Mouse (Mus musculus): ENCODE data around the gene Prdm15. TPM values are rescaled to one million over a fixed set of nuclear protein-coding genes. Genes with fewer than 3 reads are reported as not detected.

Prdm15 gene
- polyA plus RNA-seq, 1 experiment from 2014 or later, result 9.4 TPM

- Histone ChIP-seq H3K4me1 (peaks cover 14% of the 10 kb centered on the region), H3K9me3 (replicated peaks) (no peaks in the 10 kb centered on the region), H3K4me2 (no peak overlapping the region), H3K4me3 (replicated peaks) (no peak overlapping the region), H3K27me3 (replicated peaks) (peaks cover 60% of the 10 kb centered on the region), H3K9ac (replicated peaks) (no peak overlapping the region), H3K27ac (replicated peaks) (no peak overlapping the region), H3K36me3 (no peaks in the 10 kb centered on the region)
- no peak for ATAC-seq (ENCODE audit: low FRiP score)
- WGBS, result 61% methylated on average over 2 of the region's 2 CpGs
These were observed 87.0 kb downstream of the Prdm15 start for GRCm38 (mm10) chr16:97764626-97765025.

GRCm38 (mm10) chr16:97763990-97764340 lies 87.7 kb downstream of the Prdm15 start:
- H3K27ac ChIP-seq (replicated peaks), result no peak overlapping the region
- no peaks in the 10 kb centered on the region for H3K9me3 ChIP-seq (replicated peaks)
- peak overlapping the region; percentile 43 for H3K4me3 ChIP-seq (replicated peaks)
- no peak overlapping the region for H3K9ac ChIP-seq (replicated peaks)
- H3K4me1 ChIP-seq, result peaks cover 14% of the 10 kb centered on the region
- H3K27me3 ChIP-seq (replicated peaks), result peaks cover 60% of the 10 kb centered on the region
- peak overlapping the region; percentile 64 for H3K4me2 ChIP-seq
- no peak for ATAC-seq (ENCODE audit: low FRiP score)
- no peaks in the 10 kb centered on the region for H3K36me3 ChIP-seq
- WGBS, result 8% methylated on average over 13 of the region's 13 CpGs

GRCm38 (mm10) chr16:97763061-97763989 lies 88.3 kb downstream of the Prdm15 start, which contains the start of gene Ripk4:
Gene Ripk4 (minus strand): TSS chr16:97763787.
- peaks cover 14% of the 10 kb centered on the region for H3K4me1 ChIP-seq
- H3K9me3 ChIP-seq (replicated peaks), result no peaks in the 10 kb centered on the region
- no peaks in the 10 kb centered on the region for H3K36me3 ChIP-seq
- peak within 1 kb of the TSS; percentile 64 for H3K4me2 ChIP-seq
- peaks cover 60% of the 10 kb centered on the region for H3K27me3 ChIP-seq (replicated peaks)
- no peak within 1 kb of the TSS for H3K27ac ChIP-seq (replicated peaks)
- under 1% methylated on average over 87 of the region's 88 CpGs for WGBS
- peak within 1 kb of the TSS; percentile 37 for H3K9ac ChIP-seq (replicated peaks)
- peak within 1 kb of the TSS; percentile 43 for H3K4me3 ChIP-seq (replicated peaks)
- peak; percentile 45; the same call in 1 of the 2 replicates for ATAC-seq (ENCODE audit: low FRiP score)

- H3K27ac ChIP-seq (replicated peaks), result no peak overlapping the region
- H3K4me1 ChIP-seq, result peaks cover 14% of the 10 kb centered on the region
- H3K36me3 ChIP-seq, result no peaks in the 10 kb centered on the region
- H3K4me2 ChIP-seq, result no peak overlapping the region
- no peaks in the 10 kb centered on the region for H3K9me3 ChIP-seq (replicated peaks)
- peaks cover 59% of the 10 kb centered on the region for H3K27me3 ChIP-seq (replicated peaks)
- no peak overlapping the region for H3K9ac ChIP-seq (replicated peaks)
- no peak overlapping the region for H3K4me3 ChIP-seq (replicated peaks)
- no peak for ATAC-seq (ENCODE audit: low FRiP score)
- WGBS, result 66% methylated on average over 2 of the region's 2 CpGs
These were observed 89.9 kb downstream of the Prdm15 start for GRCm38 (mm10) chr16:97761782-97762181.

- Histone ChIP-seq H3K27ac (replicated peaks) (no peak overlapping the region), H3K36me3 (no peaks in the 10 kb centered on the region), H3K9ac (replicated peaks) (no peak overlapping the region), H3K4me1 (peaks cover 14% of the 10 kb centered on the region), H3K27me3 (replicated peaks) (peaks cover 41% of the 10 kb centered on the region), H3K9me3 (replicated peaks) (no peaks in the 10 kb centered on the region), H3K4me2 (no peak overlapping the region), H3K4me3 (replicated peaks) (no peak overlapping the region)
- no peak for ATAC-seq (ENCODE audit: low FRiP score)
- 34% methylated on average over 3 of the region's 3 CpGs for WGBS
These were observed 92.0 kb downstream of the Prdm15 start for GRCm38 (mm10) chr16:97759681-97760080.

GRCm38 (mm10) chr16:97758288-97758687 lies 93.4 kb downstream of the Prdm15 start:
- WGBS, result 94% methylated on average over 2 of the region's 2 CpGs
- no peak overlapping the region for H3K4me3 ChIP-seq (replicated peaks)
- H3K27ac ChIP-seq (replicated peaks), result no peak overlapping the region
- H3K9me3 ChIP-seq (replicated peaks), result no peaks in the 10 kb centered on the region
- peaks cover 27% of the 10 kb centered on the region for H3K27me3 ChIP-seq (replicated peaks)
- no peak overlapping the region for H3K4me2 ChIP-seq
- H3K4me1 ChIP-seq, result peaks cover 7% of the 10 kb centered on the region
- H3K36me3 ChIP-seq, result no peaks in the 10 kb centered on the region
- H3K9ac ChIP-seq (replicated peaks), result no peak overlapping the region
- no peak for ATAC-seq (ENCODE audit: low FRiP score)

- WGBS, result 79% methylated on average over 2 of the region's 2 CpGs
- H3K4me2 ChIP-seq, result no peak overlapping the region
- no peak overlapping the region for H3K4me3 ChIP-seq (replicated peaks)
- no peaks in the 10 kb centered on the region for H3K36me3 ChIP-seq
- H3K9me3 ChIP-seq (replicated peaks), result no peaks in the 10 kb centered on the region
- no peak for ATAC-seq (ENCODE audit: low FRiP score)
- peaks cover 9% of the 10 kb centered on the region for H3K27me3 ChIP-seq (replicated peaks)
- no peak overlapping the region for H3K9ac ChIP-seq (replicated peaks)
- H3K4me1 ChIP-seq, result no peaks in the 10 kb centered on the region
- H3K27ac ChIP-seq (replicated peaks), result no peak overlapping the region
These were observed 95.2 kb downstream of the Prdm15 start for GRCm38 (mm10) chr16:97756460-97756859.

- WGBS, result 90% methylated on average over 3 of the region's 3 CpGs
- H3K4me2 ChIP-seq, result no peak overlapping the region
- no peak overlapping the region for H3K4me3 ChIP-seq (replicated peaks)
- no peaks in the 10 kb centered on the region for H3K4me1 ChIP-seq
- H3K27me3 ChIP-seq (replicated peaks), result no peaks in the 10 kb centered on the region
- no peak overlapping the region for H3K27ac ChIP-seq (replicated peaks)
- H3K9ac ChIP-seq (replicated peaks), result no peak overlapping the region
- no peaks in the 10 kb centered on the region for H3K36me3 ChIP-seq
- no peak for ATAC-seq (ENCODE audit: low FRiP score)
- H3K9me3 ChIP-seq (replicated peaks), result no peaks in the 10 kb centered on the region
These were observed 99.2 kb downstream of the Prdm15 start for GRCm38 (mm10) chr16:97752316-97752941.

- Histone ChIP-seq H3K4me3 (replicated peaks) (no peak overlapping the region), H3K9me3 (replicated peaks) (no peaks in the 10 kb centered on the region), H3K4me1 (no peaks in the 10 kb centered on the region), H3K9ac (replicated peaks) (no peak overlapping the region), H3K36me3 (no peaks in the 10 kb centered on the region), H3K27me3 (replicated peaks) (no peaks in the 10 kb centered on the region), H3K27ac (replicated peaks) (no peak overlapping the region), H3K4me2 (no peak overlapping the region)
- 74% methylated on average over 8 of the region's 8 CpGs for WGBS
- ATAC-seq (ENCODE audit: low FRiP score), result no peak
These were observed 99.8 kb downstream of the Prdm15 start for GRCm38 (mm10) chr16:97751884-97752283.

GRCm38 (mm10) chr16:97748421-97748820 lies 103.2 kb downstream of the Prdm15 start:
- WGBS, result 91% methylated on average over 6 of the region's 6 CpGs

More at GRCm38 (mm10) chr16:97748421-97748820, 103.2 kb downstream of the Prdm15 start:
- Histone ChIP-seq H3K4me2 (no peak overlapping the region), H3K9ac (replicated peaks) (no peak overlapping the region), H3K9me3 (replicated peaks) (no peaks in the 10 kb centered on the region), H3K4me1 (no peaks in the 10 kb centered on the region), H3K27me3 (replicated peaks) (no peaks in the 10 kb centered on the region), H3K36me3 (no peaks in the 10 kb centered on the region), H3K27ac (replicated peaks) (no peak overlapping the region), H3K4me3 (replicated peaks) (no peak overlapping the region)
- ATAC-seq (ENCODE audit: low FRiP score), result no peak

Measured in neural tube, embryonic 15.5 days (tissue).